Mouse (Mus musculus) myocyte (in vitro differentiated cells): Measurements from ENCODE around the gene Npas2. TPM values are rescaled to one million over a fixed set of nuclear protein-coding genes. Genes with fewer than 3 reads are reported as not detected.
A peak's percentile ranks its signal among the peaks of the same experiment; 100 is the strongest.

Source experiments
- H3K27me3 ChIP-seq: one replicate; pipeline ENCODE4 v1.6.1; 2011; ENCODE audit not compliant: control insufficient read depth, insufficient read depth, insufficient read length
- H3K36me3 ChIP-seq: one replicate; pipeline ENCODE4 v1.6.1; 2011; ENCODE audit not compliant: control insufficient read depth, insufficient read depth
- H3K4me2 ChIP-seq: one replicate; pipeline ENCODE4 v1.6.1; 2011; ENCODE audit warnings: low read depth, control low read depth
- H3K4me3 ChIP-seq: one replicate; pipeline ENCODE4 v1.5.1; 2011; ENCODE audit warnings: mild to moderate bottlenecking, control low read depth, moderate library complexity
- H3K79me2 ChIP-seq: one replicate; pipeline ENCODE4 v1.6.1; 2011; ENCODE audit not compliant: control insufficient read depth, insufficient read depth
- H3ac ChIP-seq: one replicate; pipeline ENCODE4 v1.6.1; 2011; ENCODE audit not compliant: control insufficient read depth, insufficient read length
- CEBPB ChIP-seq: IDR thresholded peaks from 2 replicates; pipeline ENCODE4 v1.6.1; 2011; ENCODE audit warnings: mild to moderate bottlenecking, moderate library complexity; ENCODE audit not compliant: poor library complexity, insufficient read depth, severe bottlenecking
- E2F4 ChIP-seq: IDR thresholded peaks from one replicate; pipeline ENCODE4 v1.6.1; 2011; ENCODE audit warnings: mild to moderate bottlenecking, control low read depth, moderate library complexity; ENCODE audit not compliant: insufficient read depth
- MAX ChIP-seq: IDR thresholded peaks from one replicate; pipeline ENCODE4 v1.6.1; 2011; ENCODE audit warnings: low read depth, mild to moderate bottlenecking, control low read depth
- MYOD1 ChIP-seq, 3 experiments: IDR thresholded peaks; one replicate each; pipeline ENCODE4 v1.6.1; 2011; ENCODE audit warnings: control low read depth in 2 of 3, low read depth in 2 of 3, mild to moderate bottlenecking in 2 of 3, moderate library complexity in 1 of 3; ENCODE audit not compliant: insufficient read length in 2 of 3, control insufficient read depth in 1 of 3
- MYOG ChIP-seq, 3 experiments: IDR thresholded peaks; one replicate each; pipeline ENCODE4 v1.6.1; 2011; ENCODE audit warnings: control low read depth in 2 of 3, low read depth in 2 of 3, mild to moderate bottlenecking in 2 of 3; ENCODE audit not compliant: insufficient read length in 2 of 3, control insufficient read depth in 1 of 3, insufficient read depth in 1 of 3
- POLR2A ChIP-seq: IDR thresholded peaks from one replicate; pipeline ENCODE4 v1.6.1; 2011; ENCODE audit warnings: low read depth, mild to moderate bottlenecking, control low read depth, moderate library complexity; ENCODE audit not compliant: insufficient read length
- POLR2AphosphoS2 ChIP-seq: IDR thresholded peaks from one replicate; pipeline ENCODE4 v1.6.1; 2011; ENCODE audit warnings: low read depth, control low read depth; ENCODE audit not compliant: insufficient read length
- REST ChIP-seq: IDR thresholded peaks from one replicate; pipeline ENCODE4 v1.6.1; 2011; ENCODE audit warnings: mild to moderate bottlenecking, control low read depth, moderate library complexity; ENCODE audit not compliant: insufficient read depth, insufficient read length
- SRF ChIP-seq: IDR thresholded peaks from one replicate; pipeline ENCODE4 v1.6.1; 2011; ENCODE audit warnings: low read depth; ENCODE audit not compliant: control insufficient read depth, insufficient read length
- TCF12 ChIP-seq: IDR thresholded peaks from one replicate; pipeline ENCODE4 v1.6.1; 2011; ENCODE audit warnings: mild to moderate bottlenecking, control low read depth; ENCODE audit not compliant: poor library complexity, insufficient read depth, severe bottlenecking
- TCF3 ChIP-seq: IDR thresholded peaks from one replicate; pipeline ENCODE4 v1.6.1; 2011; ENCODE audit warnings: low read depth, control low read depth; ENCODE audit not compliant: insufficient read length
- USF1 ChIP-seq: IDR thresholded peaks from one replicate; pipeline ENCODE4 v1.6.1; 2011; ENCODE audit warnings: low read depth, mild to moderate bottlenecking, control low read depth, moderate library complexity
- polyA plus RNA-seq: library from polyadenylated mRNA; unstranded; fragments of >200 nt; fragmentation: generic; extraction: Trizol; gene quantifications from one replicate; pipeline ENCODE4 v1.2.1, GENCODE M21; 2012; ENCODE audit warnings: missing spikeins

Gene Npas2
- polyA plus RNA-seq, 1 experiment, result 0.01 TPM

GRCm38 (mm10) chr1:39309548-39309947, 116.0 kb downstream of the Npas2 start:
- Histone ChIP-seq H3K4me2 (no peak overlapping the region), H3K27me3 (peaks cover 7% of the 10 kb centered on the region), H3K79me2 (no peaks in the 10 kb centered on the region), H3K4me3 (no peak overlapping the region), H3ac (no peak overlapping the region), H3K36me3 (no peaks in the 10 kb centered on the region)
- no peak for TF ChIP-seq REST
- no peak for TF ChIP-seq POLR2AphosphoS2
- TF ChIP-seq E2F4, result no peak
- no peak for TF ChIP-seq SRF
- no peak for TF ChIP-seq MYOG (IDR thresholded peaks at IDR 0.05; ENCODE audit: control insufficient read depth in 1 of 3, insufficient read depth in 1 of 3, insufficient read length in 2 of 3, low read depth in 2 of 3)
- no peak for TF ChIP-seq TCF3
- no peak for TF ChIP-seq MAX

- TF ChIP-seq E2F4, result no peak
- TF ChIP-seq POLR2A, result no peak
- TF ChIP-seq TCF3, result no peak
- TF ChIP-seq MAX, result no peak
- TF ChIP-seq REST, result no peak
- H3K36me3 ChIP-seq, result no peaks in the 10 kb centered on the region
- no peak overlapping the region for H3K4me3 ChIP-seq
- peaks cover 7% of the 10 kb centered on the region for H3K27me3 ChIP-seq
- no peak overlapping the region for H3ac ChIP-seq
- H3K79me2 ChIP-seq, result no peaks in the 10 kb centered on the region
- H3K4me2 ChIP-seq, result no peak overlapping the region
Measured at GRCm38 (mm10) chr1:39312345-39312967, 118.9 kb downstream of the Npas2 start.

- peaks cover 7% of the 10 kb centered on the region for H3K27me3 ChIP-seq
- no peak overlapping the region for H3K4me2 ChIP-seq
- no peak overlapping the region for H3ac ChIP-seq
- TF ChIP-seq POLR2A, result no peak
- TF ChIP-seq REST, result no peak
- no peaks in the 10 kb centered on the region for H3K36me3 ChIP-seq
- no peak overlapping the region for H3K4me3 ChIP-seq
- H3K79me2 ChIP-seq, result no peaks in the 10 kb centered on the region
Measured at GRCm38 (mm10) chr1:39313352-39314245, 120.1 kb downstream of the Npas2 start.

- H3ac ChIP-seq, result no peak overlapping the region
- peaks cover 7% of the 10 kb centered on the region for H3K27me3 ChIP-seq
- no peak overlapping the region for H3K4me3 ChIP-seq
- TF ChIP-seq CEBPB (0 out of 2 replicates have a peak, but pooled peaks have one; percentile 32), POLR2AphosphoS2 (no peak)
- no peaks in the 10 kb centered on the region for H3K36me3 ChIP-seq
- H3K79me2 ChIP-seq, result no peaks in the 10 kb centered on the region
- no peak overlapping the region for H3K4me2 ChIP-seq
Measured at GRCm38 (mm10) chr1:39317935-39318334, 124.4 kb downstream of the Npas2 start.

GRCm38 (mm10) chr1:39318870-39319269, 125.3 kb downstream of the Npas2 start:
- no peaks in the 10 kb centered on the region for H3K79me2 ChIP-seq
- H3K4me2 ChIP-seq, result no peak overlapping the region
- no peak overlapping the region for H3ac ChIP-seq
- H3K27me3 ChIP-seq, result peaks cover 6% of the 10 kb centered on the region
- TF ChIP-seq MAX (no peak), CEBPB (no peak), MYOD1 (IDR thresholded peaks at IDR 0.05; ENCODE audit: control insufficient read depth in 1 of 3, insufficient read length in 2 of 3, low read depth in 2 of 3) (no peak), POLR2AphosphoS2 (no peak), SRF (no peak)
- no peaks in the 10 kb centered on the region for H3K36me3 ChIP-seq
- no peak overlapping the region for H3K4me3 ChIP-seq

- Histone ChIP-seq H3K27me3 (no peaks in the 10 kb centered on the region), H3ac (no peak overlapping the region)
- TF ChIP-seq MYOD1 (IDR thresholded peaks at IDR 0.05; ENCODE audit: control insufficient read depth in 1 of 3, insufficient read length in 2 of 3, low read depth in 2 of 3) (no peak), USF1 (no peak), POLR2AphosphoS2 (no peak), MYOG (IDR thresholded peaks at IDR 0.05; ENCODE audit: control insufficient read depth in 1 of 3, insufficient read depth in 1 of 3, insufficient read length in 2 of 3, low read depth in 2 of 3) (no peak), POLR2A (no peak), SRF (no peak), E2F4 (no peak), CEBPB (no peak), REST (no peak), MAX (no peak), TCF3 (no peak), TCF12 (no peak)
Measured at GRCm38 (mm10) chr1:39321954-39322353, 128.4 kb downstream of the Npas2 start.

More at GRCm38 (mm10) chr1:39321954-39322353, 128.4 kb downstream of the Npas2 start:
- H3K4me3 ChIP-seq, result no peak overlapping the region
- no peak overlapping the region for H3K4me2 ChIP-seq
- H3K36me3 ChIP-seq, result no peaks in the 10 kb centered on the region
- no peaks in the 10 kb centered on the region for H3K79me2 ChIP-seq
